Mouse (Mus musculus) right cerebral cortex, postnatal 36 days (tissue): ENCODE results near the gene Ampd2.

Experiments
- DNase-seq, 2 experiments: peaks; one replicate each; pipeline ENCODE4 v3.0.0; 2022; ENCODE audit warnings: low spot score in 2 of 2, mixed read lengths in 1 of 2

Ampd2 gene

GRCm38 (mm10) chr3:108086470-108086979, at the start of gene Ampd2:
Gene Ampd2 (minus strand): TSS chr3:108086651.
- no peak for DNase-seq

GRCm38 (mm10) chr3:108134701-108135100, 48.2 kb upstream of the Ampd2 start:
- peak; percentile 66 to 83 for DNase-seq

- DNase-seq = no peak
These were observed 46.0 kb upstream of the Ampd2 start for GRCm38 (mm10) chr3:108132484-108132883.

GRCm38 (mm10) chr3:108131821-108132220, 45.4 kb upstream of the Ampd2 start:
- DNase-seq = no peak

GRCm38 (mm10) chr3:108131216-108131615, 44.8 kb upstream of the Ampd2 start:
- no peak for DNase-seq

GRCm38 (mm10) chr3:108129804-108130203, 43.4 kb upstream of the Ampd2 start:
- no peak for DNase-seq

GRCm38 (mm10) chr3:108129367-108129766, 42.9 kb upstream of the Ampd2 start:
- DNase-seq = no peak

- no peak for DNase-seq
These were observed 42.1 kb upstream of the Ampd2 start for GRCm38 (mm10) chr3:108128520-108128919.

GRCm38 (mm10) chr3:108126327-108126726, 39.9 kb upstream of the Ampd2 start:
- no peak for DNase-seq

GRCm38 (mm10) chr3:108124131-108124530, 37.7 kb upstream of the Ampd2 start:
- no peak for DNase-seq

GRCm38 (mm10) chr3:108123242-108123641, 36.8 kb upstream of the Ampd2 start:
- no peak for DNase-seq

GRCm38 (mm10) chr3:108121101-108121500, 34.6 kb upstream of the Ampd2 start:
- DNase-seq = no peak

- no peak for DNase-seq
These were observed 31.0 kb upstream of the Ampd2 start for GRCm38 (mm10) chr3:108117465-108117864.

- no peak for DNase-seq
These were observed 27.3 kb upstream of the Ampd2 start for GRCm38 (mm10) chr3:108113591-108114289.

- no peak for DNase-seq
These were observed 26.2 kb upstream of the Ampd2 start for GRCm38 (mm10) chr3:108112666-108113065.

- DNase-seq = no peak
These were observed 25.8 kb upstream of the Ampd2 start for GRCm38 (mm10) chr3:108112246-108112645.

GRCm38 (mm10) chr3:108111320-108111719, 24.9 kb upstream of the Ampd2 start:
- no peak for DNase-seq

GRCm38 (mm10) chr3:108105281-108105680, 18.8 kb upstream of the Ampd2 start:
- no peak for DNase-seq

- no peak for DNase-seq
These were observed 15.6 kb upstream of the Ampd2 start for GRCm38 (mm10) chr3:108102075-108102474.

- DNase-seq = no peak
These were observed 15.1 kb upstream of the Ampd2 start for GRCm38 (mm10) chr3:108101594-108101993.

GRCm38 (mm10) chr3:108098316-108098715, 11.9 kb upstream of the Ampd2 start:
- DNase-seq = no peak

- DNase-seq = no peak
These were observed 11.2 kb upstream of the Ampd2 start for GRCm38 (mm10) chr3:108097656-108098055.

GRCm38 (mm10) chr3:108096726-108097125, 10.3 kb upstream of the Ampd2 start:
- DNase-seq = no peak

- DNase-seq = no peak
These were observed 9.8 kb upstream of the Ampd2 start for GRCm38 (mm10) chr3:108096226-108096625.
